In genomic region chr16:94631984-94632383, GRCm38 (mm10) we compare ENCODE assay signal across 8 mouse cellular contexts.
DNase-seq lines count a peak whose midpoint lies in the region; ATAC-seq and TF ChIP-seq lines count a peak whose summit lies in the region.

No protein-coding gene starts in this region.

- ATAC-seq in hindbrain, postnatal 0 days: peak; percentile 96
- ATAC-seq in midbrain, embryonic 13.5 days: peak; percentile 92

- no peak overlapping the region for H3K27ac ChIP-seq in forebrain, embryonic 10.5 days
- H3K27ac ChIP-seq in hindbrain, postnatal 0 days: peak overlapping the region; percentile 60; the same call in 1 of the 2 replicates
- H3K27ac ChIP-seq in midbrain, embryonic 13.5 days: peak overlapping the region; percentile 30; the same call in 1 of the 2 replicates

- no peaks in the 10 kb centered on the region for H3K27me3 ChIP-seq in forebrain, embryonic 10.5 days (ENCODE audit: poor library complexity, severe bottlenecking)
- no peaks in the 10 kb centered on the region for H3K27me3 ChIP-seq in hindbrain, postnatal 0 days (ENCODE audit: insufficient read depth, low read length)
- H3K27me3 ChIP-seq in midbrain, embryonic 13.5 days: no peaks in the 10 kb centered on the region

- no peak for TF ChIP-seq CTCF in hindbrain, postnatal 0 days (IDR thresholded peaks at IDR 0.05; ENCODE audit: low read depth)

- no peaks in the 10 kb centered on the region for H3K9me3 ChIP-seq in forebrain, embryonic 10.5 days
- no peaks in the 10 kb centered on the region for H3K9me3 ChIP-seq in hindbrain, postnatal 0 days (ENCODE audit: low read length)
- no peaks in the 10 kb centered on the region for H3K9me3 ChIP-seq in midbrain, embryonic 13.5 days

- no peak overlapping the region for H3K9ac ChIP-seq in hindbrain, postnatal 0 days (replicated peaks; ENCODE audit: low read length)
- no peak overlapping the region for H3K9ac ChIP-seq in midbrain, embryonic 13.5 days (replicated peaks)

- H3K36me3 ChIP-seq in forebrain, embryonic 10.5 days (replicated peaks): no peaks in the 10 kb centered on the region; the same call in 1 of the 2 replicates
- no peaks in the 10 kb centered on the region for H3K36me3 ChIP-seq in hindbrain, postnatal 0 days (ENCODE audit: insufficient read depth, low read length)
- H3K36me3 ChIP-seq in midbrain, embryonic 13.5 days: no peaks in the 10 kb centered on the region

- 30% methylated on average over 5 of the region's 5 CpGs for WGBS in forebrain, embryonic 10.5 days
- WGBS in hindbrain, postnatal 0 days: 5% methylated on average over 5 of the region's 5 CpGs
- WGBS in midbrain, embryonic 13.5 days: 7% methylated on average over 5 of the region's 5 CpGs

- 0 out of 2 replicates have a peak overlapping the region, but pooled peaks have one; percentile 27 for H3K4me2 ChIP-seq in hindbrain, postnatal 0 days (ENCODE audit: low read depth, low read length)
- H3K4me2 ChIP-seq in midbrain, embryonic 13.5 days (replicated peaks): no peak overlapping the region; the same call in 1 of the 2 replicates

- DNase-seq in gastrocnemius, postnatal 25 days: peak; percentile 51
- DNase-seq in gastrocnemius, postnatal 36 days: no peak
- peak; percentile 47 for DNase-seq in c-Kit-positive CD71-negative TER-119-negative erythroid progenitor cells, embryonic 14.5 days (ENCODE audit: low read depth)
- peak; percentile 38 for DNase-seq in forebrain, embryonic 10.5 days (ENCODE audit: extremely low spot score, low spot score)
- peak; percentile 91 for DNase-seq in hindbrain, postnatal 0 days (ENCODE audit: low spot score)
- DNase-seq in left cerebral cortex, postnatal 14 days (ENCODE audit: low spot score in 2 of 2): peak; percentile 45 to 82
- peak; percentile 40 for DNase-seq in thymus, postnatal 25 days

- intact Hi-C loops in gastrocnemius, postnatal 36 days (cut with DNase I): no loop called here
- intact Hi-C loops in left cerebral cortex, postnatal 14 days (cut with DNase I): no loop called here

- H3K4me3 ChIP-seq in forebrain, embryonic 10.5 days: no peak overlapping the region
- no peak overlapping the region for H3K4me3 ChIP-seq in hindbrain, postnatal 0 days (ENCODE audit: low read length)
- H3K4me3 ChIP-seq in midbrain, embryonic 13.5 days (replicated peaks): no peak overlapping the region

- H3K4me1 ChIP-seq in forebrain, embryonic 10.5 days: peaks cover 40% of the 10 kb centered on the region
- peaks cover 11% of the 10 kb centered on the region for H3K4me1 ChIP-seq in hindbrain, postnatal 0 days (ENCODE audit: insufficient read depth, low read length)
- H3K4me1 ChIP-seq in midbrain, embryonic 13.5 days (replicated peaks): peaks cover 39% of the 10 kb centered on the region

Comparison
In these comparisons a context has a peak if more than half of its experiments do, and no peak if none do; other contexts are left out.
1. DNase-seq: peak in gastrocnemius, postnatal 25 days (single experiment), c-Kit-positive CD71-negative TER-119-negative erythroid progenitor cells, embryonic 14.5 days (single experiment), forebrain, embryonic 10.5 days (single experiment), hindbrain, postnatal 0 days (single experiment), left cerebral cortex, postnatal 14 days (2 of 2) and thymus, postnatal 25 days (single experiment); none in gastrocnemius, postnatal 36 days (0 of 2).